Mouse (Mus musculus) bone marrow macrophage, adult 2 months (primary cell): ENCODE measurements around the gene Inip.

ENCODE experiments used
- CTCF ChIP-seq: IDR thresholded peaks from 2 replicates; pipeline ENCODE4 v1.5.1; 2012; ENCODE audit warnings: low read depth, mild to moderate bottlenecking, low read length, moderate library complexity
- POLR2A ChIP-seq: IDR thresholded peaks from 2 replicates; pipeline ENCODE4 v1.6.1; 2012; ENCODE audit warnings: mild to moderate bottlenecking, low read depth, low read length, borderline replicate concordance

GRCm38 (mm10) chr4:59825634-59826033, 24.2 kb upstream of the Inip start:
- TF ChIP-seq CTCF, result no peak
- TF ChIP-seq POLR2A, result no peak
